Mouse (Mus musculus) liver, adult 2 months (tissue): ENCODE data around the gene Acta2.

Source experiments
- CTCF ChIP-seq: fragments of 200-500 bp; IDR thresholded peaks from 2 replicates; pipeline ENCODE4 v1.5.1; 2011; ENCODE audit warnings: low read depth, low read length, control low read depth
- POLR2A ChIP-seq: fragments of 200-500 bp; IDR thresholded peaks from 2 replicates; pipeline ENCODE4 v1.6.1; 2011; ENCODE audit warnings: low read length, control low read depth; ENCODE audit not compliant: insufficient read depth; ENCODE audit errors: extremely low read depth

DNA sequence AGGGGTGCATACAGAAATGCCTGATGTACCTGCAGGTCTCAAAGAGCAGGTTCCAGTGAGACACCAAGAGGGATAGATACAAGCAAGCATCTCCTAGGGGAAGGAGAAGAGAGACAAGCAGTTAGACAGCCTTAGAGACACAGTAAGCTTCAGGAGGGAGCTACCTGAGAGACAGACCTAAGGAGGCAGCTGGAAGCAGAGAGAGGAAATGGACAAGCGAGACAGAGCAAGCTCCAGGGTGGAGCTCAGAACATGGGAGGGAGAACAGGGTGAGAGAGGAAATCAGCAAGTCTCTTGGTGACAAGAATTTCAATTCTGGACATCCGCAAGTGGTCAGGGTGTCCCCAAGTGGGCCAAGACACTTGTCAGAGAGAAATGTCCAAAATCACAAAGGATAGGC lies 37.3 kb upstream of the Acta2 start:
- TF ChIP-seq CTCF: no peak
- no peak for TF ChIP-seq POLR2A
